ENCODE assay signal across 8 mouse cellular contexts in genomic region chr8:3587391-3588257, GRCm38 (mm10). TPM values are rescaled to one million over a fixed set of nuclear protein-coding genes. Genes with fewer than 3 reads are reported as not detected.
DNase-seq lines count a peak whose midpoint lies in the region; ATAC-seq and TF ChIP-seq lines count a peak whose summit lies in the region.

No protein-coding gene starts in this region.

- H3K9ac ChIP-seq in hindbrain, embryonic 16.5 days (ENCODE audit: low read depth, low read length): peak overlapping the region; percentile 88

- peak; percentile 88 for ATAC-seq in hindbrain, embryonic 16.5 days

- H3K4me3 ChIP-seq in embryonic fibroblast, embryonic 13.5 days (ENCODE audit: insufficient read depth, low read length): peak overlapping the region; percentile 35
- H3K4me3 ChIP-seq in hindbrain, embryonic 16.5 days (ENCODE audit: low read length): peak overlapping the region; percentile 65
- H3K4me3 ChIP-seq in left cerebral cortex, adult 2 months: peak overlapping the region; percentile 75

- peak; percentile 57 for DNase-seq in Muller cell, postnatal 12 days (ENCODE audit: inconsistent ontology term)
- DNase-seq in brain, embryonic 18.5 days (ENCODE audit: low read depth, low spot score): peak; percentile 42
- DNase-seq in left cerebral cortex, adult 2 months (ENCODE audit: extremely low spot score in 1 of 2, low spot score in 2 of 2): peak; percentile 78 to 81
- DNase-seq in lung, postnatal 4 days: peak; percentile 72 to 80
- DNase-seq in right cerebral cortex, postnatal 36 days (ENCODE audit: low spot score in 2 of 2): peak; percentile 62 to 69
- no peak for DNase-seq in gastrocnemius, postnatal 14 days

- H3K4me1 ChIP-seq in embryonic fibroblast, embryonic 13.5 days (ENCODE audit: control insufficient read depth, insufficient read depth, low read length): no peaks in the 10 kb centered on the region
- H3K4me1 ChIP-seq in hindbrain, embryonic 16.5 days (ENCODE audit: control insufficient read depth, insufficient read depth, low read depth, low read length): no peaks in the 10 kb centered on the region

- peak overlapping the region; percentile 74 for H3K4me2 ChIP-seq in hindbrain, embryonic 16.5 days (ENCODE audit: low read length)

- H3K36me3 ChIP-seq in hindbrain, embryonic 16.5 days (ENCODE audit: control insufficient read depth, insufficient read depth, low read length): no peaks in the 10 kb centered on the region

- intact Hi-C loops in left cerebral cortex, adult 2 months (cut with DNase I): no loop called here
- intact Hi-C loops in gastrocnemius, postnatal 14 days (cut with DNase I; ENCODE audit: low total_unique reads): no loop called here

- no peaks in the 10 kb centered on the region for H3K9me3 ChIP-seq in hindbrain, embryonic 16.5 days (ENCODE audit: control insufficient read depth, low read length)

- no peak for TF ChIP-seq CTCF in embryonic fibroblast, embryonic 13.5 days (IDR thresholded peaks at IDR 0.05; ENCODE audit: borderline replicate concordance, insufficient read depth, low read length)
- no peak for TF ChIP-seq CTCF in left cerebral cortex, adult 2 months (IDR thresholded peaks at IDR 0.05)

- 1% methylated on average over 55 of the region's 77 CpGs for WGBS in hindbrain, embryonic 16.5 days

- H3K27me3 ChIP-seq in hindbrain, embryonic 16.5 days (replicated peaks; ENCODE audit: control insufficient read depth, insufficient read depth, low read length): no peaks in the 10 kb centered on the region

- no peak overlapping the region for H3K27ac ChIP-seq in embryonic fibroblast, embryonic 13.5 days (ENCODE audit: insufficient read depth, low read length)
- peak overlapping the region; percentile 85 for H3K27ac ChIP-seq in hindbrain, embryonic 16.5 days (ENCODE audit: low read depth, low read length)
- peak overlapping the region; percentile 67 for H3K27ac ChIP-seq in left cerebral cortex, adult 2 months

- TF ChIP-seq POLR2A in embryonic fibroblast, embryonic 13.5 days (IDR thresholded peaks at IDR 0.05; ENCODE audit: low read depth, low read length): no peak

RNA-seq across cellular contexts. Expression of gene Camsap3, which starts 0.5 kb away (rescaled TPM):
- not detected in 2 replicates for polyA plus RNA-seq in embryonic fibroblast, embryonic 13.5 days (2011; ENCODE audit: insufficient read length, low read depth, missing spikeins)
- polyA plus RNA-seq in hindbrain, embryonic 16.5 days (2015; fragmentation: Nextera tagmentation; extraction: Ambion mirVana): 42.3 and 47.8 TPM in 2 replicates
- total RNA-seq in left cerebral cortex, adult 2 months (2021): 10 to 100 TPM; 33.6 to 35.4 TPM
- total RNA-seq in gastrocnemius, postnatal 14 days (2021): under 1 TPM; 0.55 to 0.78 TPM

RNA-seq across cellular contexts. Expression of gene C330021F23Rik, which starts 19.8 kb away (rescaled TPM):
- not detected in 2 replicates for polyA plus RNA-seq in embryonic fibroblast, embryonic 13.5 days (2011; ENCODE audit: insufficient read length, low read depth, missing spikeins)
- 0.36 and 0.39 TPM in 2 replicates for polyA plus RNA-seq in hindbrain, embryonic 16.5 days (2015; fragmentation: Nextera tagmentation; extraction: Ambion mirVana)
- not detected for total RNA-seq in left cerebral cortex, adult 2 months (2021)
- not detected for total RNA-seq in gastrocnemius, postnatal 14 days (2021)

RNA-seq across cellular contexts. Expression of gene Xab2, which starts 33.5 kb away (rescaled TPM):
- polyA plus RNA-seq in embryonic fibroblast, embryonic 13.5 days (2011; ENCODE audit: insufficient read length, low read depth, missing spikeins): 21.7 and 25.0 TPM in 2 replicates
- polyA plus RNA-seq in hindbrain, embryonic 16.5 days (2015; fragmentation: Nextera tagmentation; extraction: Ambion mirVana): 46.7 and 51.4 TPM in 2 replicates
- 10 to 100 TPM; 37.3 to 38.4 TPM for total RNA-seq in left cerebral cortex, adult 2 months (2021)
- total RNA-seq in gastrocnemius, postnatal 14 days (2021): 10 to 100 TPM; 11.0 to 12.5 TPM

RNA-seq across cellular contexts. Expression of gene Pet100, which starts 33.7 kb away (rescaled TPM):
- 73.1 and 80.7 TPM in 2 replicates for polyA plus RNA-seq in embryonic fibroblast, embryonic 13.5 days (2011; ENCODE audit: insufficient read length, low read depth, missing spikeins)
- polyA plus RNA-seq in hindbrain, embryonic 16.5 days (2015; fragmentation: Nextera tagmentation; extraction: Ambion mirVana): 65.3 and 73.2 TPM in 2 replicates
- total RNA-seq in left cerebral cortex, adult 2 months (2021): 10 to 100 TPM; 72.8 to 84.1 TPM
- total RNA-seq in gastrocnemius, postnatal 14 days (2021): 10 to 100 TPM; 78.8 to 79.7 TPM

RNA-seq across cellular contexts. Expression of gene Pcp2, which starts 37.7 kb away (rescaled TPM):
- not detected in 2 replicates for polyA plus RNA-seq in embryonic fibroblast, embryonic 13.5 days (2011; ENCODE audit: insufficient read length, low read depth, missing spikeins)
- polyA plus RNA-seq in hindbrain, embryonic 16.5 days (2015; fragmentation: Nextera tagmentation; extraction: Ambion mirVana): 24.9 and 30.6 TPM in 2 replicates
- not detected for total RNA-seq in left cerebral cortex, adult 2 months (2021)
- total RNA-seq in gastrocnemius, postnatal 14 days (2021): under 1 TPM in 1 of 2 experiments, not detected in 1; 0.51 TPM

Comparison
In these comparisons a context has a peak if more than half of its experiments do, and no peak if none do; other contexts are left out.
1. RNA of gene Camsap3, which starts 0.5 kb away (total RNA-seq): 33.6 to 35.4 TPM in left cerebral cortex, adult 2 months; 0.55 to 0.78 TPM in gastrocnemius, postnatal 14 days; every median in the first group is over 10 times any median in the second.
2. Peak in every context shown above with its lines, with median percentiles within 50 percentile points of each other: H3K4me3 ChIP-seq.